Mouse (Mus musculus): ENCODE results near the gene Nop56. TPM values are rescaled to one million over a fixed set of nuclear protein-coding genes. Genes with fewer than 3 reads are reported as not detected.
A peak's percentile ranks its signal among the peaks of the same experiment; 100 is the strongest.

Nop56 gene
- polyA plus RNA-seq, 1 experiment from 2014 or later = 273 TPM

GRCm38 (mm10) chr2:130273732-130274131 is 498 bp upstream of the Nop56 start:
- Histone ChIP-seq H3K27ac (ENCODE audit: low read length) (peak overlapping the region; percentile 84), H3K4me1 (ENCODE audit: control insufficient read depth, insufficient read depth, low read length) (peaks cover 4% of the 10 kb centered on the region; the same call in 1 of the 2 replicates), H3K4me2 (replicated peaks; ENCODE audit: low read depth, low read length) (peak overlapping the region; percentile 73), H3K4me3 (ENCODE audit: low read depth, low read length) (peak overlapping the region; percentile 85), H3K27me3 (ENCODE audit: control insufficient read depth, insufficient read depth, low read length) (no peaks in the 10 kb centered on the region), H3K36me3 (ENCODE audit: control insufficient read depth, insufficient read depth, low read length) (peaks cover 34% of the 10 kb centered on the region), H3K9me3 (ENCODE audit: control insufficient read depth, low read depth, low read length) (no peaks in the 10 kb centered on the region), H3K9ac (replicated peaks; ENCODE audit: low read depth, low read length) (peak overlapping the region; percentile 86)
- ATAC-seq (ENCODE audit: insufficient number of reproducible peaks, insufficient read depth, low FRiP score, low read depth) = no peak
- 3% methylated on average over 14 of the region's 14 CpGs for WGBS

DNA sequence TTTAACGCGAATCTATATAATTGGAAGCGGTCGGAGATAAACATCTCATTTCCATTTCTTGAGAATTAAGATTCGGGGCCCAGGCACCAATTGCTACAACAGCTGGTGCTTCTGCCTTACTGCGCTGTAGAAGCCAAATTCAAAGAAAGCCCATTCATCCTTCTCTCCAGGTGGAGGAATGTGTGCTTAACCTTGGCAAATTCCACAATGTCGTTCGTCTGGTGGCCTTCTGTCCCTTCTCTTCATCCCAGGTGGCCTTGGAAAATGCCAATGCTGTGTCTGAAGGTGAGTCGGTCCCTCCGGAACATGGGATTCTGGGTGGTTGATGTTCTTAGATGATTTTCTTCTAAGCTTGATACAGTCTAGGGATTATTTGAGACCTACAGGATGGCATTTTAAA is 632 bp downstream of the Nop56 start:
- peak overlapping the region; percentile 84 for H3K27ac ChIP-seq (ENCODE audit: low read length)
- ATAC-seq (ENCODE audit: insufficient number of reproducible peaks, insufficient read depth, low FRiP score, low read depth) = no peak
- under 1% methylated on average over 10 of the region's 10 CpGs for WGBS

DNA sequence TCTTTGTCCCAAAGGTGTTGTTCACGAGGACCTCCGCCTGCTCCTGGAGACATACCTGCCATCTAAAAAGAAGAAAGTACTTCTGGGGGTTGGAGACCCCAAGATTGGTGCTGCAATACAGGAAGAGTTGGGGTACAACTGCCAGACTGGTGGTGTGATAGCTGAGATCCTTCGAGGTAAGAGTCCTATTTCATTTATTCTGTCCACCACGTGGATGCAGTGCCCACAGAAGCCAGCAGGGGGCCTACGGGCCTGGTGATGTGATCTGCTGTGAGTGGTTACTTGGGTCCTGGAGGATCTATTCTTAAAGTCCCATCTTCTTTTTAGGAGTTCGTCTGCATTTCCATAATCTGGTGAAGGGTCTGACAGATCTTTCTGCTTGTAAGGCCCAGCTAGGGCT is 1.4 kb downstream of the Nop56 start:
- H3K9ac ChIP-seq (replicated peaks; ENCODE audit: low read depth, low read length) = no peak overlapping the region
- peaks cover 50% of the 10 kb centered on the region for H3K36me3 ChIP-seq (ENCODE audit: control insufficient read depth, insufficient read depth, low read length)
- 51% methylated on average over 6 of the region's 6 CpGs for WGBS
- H3K27me3 ChIP-seq (ENCODE audit: control insufficient read depth, insufficient read depth, low read length) = no peaks in the 10 kb centered on the region
- H3K4me2 ChIP-seq (replicated peaks; ENCODE audit: low read depth, low read length) = peak overlapping the region; percentile 63
- H3K27ac ChIP-seq (ENCODE audit: low read length) = no peak overlapping the region
- H3K4me1 ChIP-seq (ENCODE audit: control insufficient read depth, insufficient read depth, low read length) = peaks cover 4% of the 10 kb centered on the region; the same call in 1 of the 2 replicates
- ATAC-seq (ENCODE audit: insufficient number of reproducible peaks, insufficient read depth, low FRiP score, low read depth) = no peak
- H3K4me3 ChIP-seq (ENCODE audit: low read depth, low read length) = peak overlapping the region; percentile 85
- H3K9me3 ChIP-seq (ENCODE audit: control insufficient read depth, low read depth, low read length) = no peaks in the 10 kb centered on the region

More for the DNA sequence above, 632 bp downstream of the Nop56 start:
- H3K9me3 ChIP-seq (ENCODE audit: control insufficient read depth, low read depth, low read length) = no peaks in the 10 kb centered on the region
- peak overlapping the region; percentile 85 for H3K4me3 ChIP-seq (ENCODE audit: low read depth, low read length)
- peak overlapping the region; percentile 63 for H3K4me2 ChIP-seq (replicated peaks; ENCODE audit: low read depth, low read length)
- H3K4me1 ChIP-seq (ENCODE audit: control insufficient read depth, insufficient read depth, low read length) = peaks cover 4% of the 10 kb centered on the region; the same call in 1 of the 2 replicates
- peaks cover 42% of the 10 kb centered on the region for H3K36me3 ChIP-seq (ENCODE audit: control insufficient read depth, insufficient read depth, low read length)
- no peaks in the 10 kb centered on the region for H3K27me3 ChIP-seq (ENCODE audit: control insufficient read depth, insufficient read depth, low read length)
- H3K9ac ChIP-seq (replicated peaks; ENCODE audit: low read depth, low read length) = peak overlapping the region; percentile 87

DNA sequence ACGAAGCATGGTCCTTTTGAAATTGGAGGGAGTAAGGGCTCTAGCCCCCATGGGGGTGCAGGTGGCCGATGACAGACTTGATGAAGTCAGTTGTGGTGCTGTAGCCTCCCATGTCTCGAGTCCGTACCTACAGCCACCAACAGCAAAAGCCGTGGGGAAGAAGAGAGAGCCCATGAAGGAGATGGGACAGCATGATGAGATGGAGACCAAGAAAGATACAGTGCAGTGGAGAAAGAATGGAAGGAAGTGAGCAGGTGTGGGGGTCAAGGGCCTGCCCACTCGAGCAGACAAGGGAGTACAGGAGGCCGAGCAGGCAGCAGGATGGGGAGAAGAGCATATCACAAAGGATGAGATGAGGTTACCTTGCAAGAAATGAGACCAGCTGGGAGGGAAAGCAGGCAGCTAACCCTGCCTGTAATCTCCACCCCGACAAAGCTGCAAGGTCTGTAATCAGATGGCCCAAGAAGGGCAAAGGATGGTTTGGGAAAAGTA is 5.4 kb downstream of the Nop56 start:
- Histone ChIP-seq H3K4me1 (ENCODE audit: control insufficient read depth, insufficient read depth, low read length) (peaks cover 7% of the 10 kb centered on the region; the same call in 1 of the 2 replicates), H3K9ac (replicated peaks; ENCODE audit: low read depth, low read length) (no peak overlapping the region), H3K9me3 (ENCODE audit: control insufficient read depth, low read depth, low read length) (no peaks in the 10 kb centered on the region), H3K4me3 (ENCODE audit: low read depth, low read length) (no peak overlapping the region), H3K27me3 (ENCODE audit: control insufficient read depth, insufficient read depth, low read length) (no peaks in the 10 kb centered on the region), H3K4me2 (replicated peaks; ENCODE audit: low read depth, low read length) (no peak overlapping the region), H3K27ac (ENCODE audit: low read length) (no peak overlapping the region), H3K36me3 (ENCODE audit: control insufficient read depth, insufficient read depth, low read length) (peaks cover 59% of the 10 kb centered on the region)
- 47% methylated on average over 8 of the region's 8 CpGs for WGBS
- no peak for ATAC-seq (ENCODE audit: insufficient number of reproducible peaks, insufficient read depth, low FRiP score, low read depth)

- Histone ChIP-seq H3K9ac (replicated peaks; ENCODE audit: low read depth, low read length) (no peak overlapping the region), H3K27me3 (ENCODE audit: control insufficient read depth, insufficient read depth, low read length) (no peaks in the 10 kb centered on the region), H3K27ac (ENCODE audit: low read length) (no peak overlapping the region), H3K36me3 (ENCODE audit: control insufficient read depth, insufficient read depth, low read length) (peaks cover 59% of the 10 kb centered on the region), H3K9me3 (ENCODE audit: control insufficient read depth, low read depth, low read length) (no peaks in the 10 kb centered on the region), H3K4me1 (ENCODE audit: control insufficient read depth, insufficient read depth, low read length) (peaks cover 9% of the 10 kb centered on the region; the same call in 1 of the 2 replicates), H3K4me2 (replicated peaks; ENCODE audit: low read depth, low read length) (no peak overlapping the region), H3K4me3 (ENCODE audit: low read depth, low read length) (no peak overlapping the region)
- WGBS = 61% methylated on average over 7 of the region's 7 CpGs
- no peak for ATAC-seq (ENCODE audit: insufficient number of reproducible peaks, insufficient read depth, low FRiP score, low read depth)
Observed at GRCm38 (mm10) chr2:130280224-130280623, 6.0 kb downstream of the Nop56 start.

- 81% methylated on average over 4 of the region's 4 CpGs for WGBS
- no peak overlapping the region for H3K4me2 ChIP-seq (replicated peaks; ENCODE audit: low read depth, low read length)
Observed at GRCm38 (mm10) chr2:130280818-130281217, 6.6 kb downstream of the Nop56 start.

GRCm38 (mm10) chr2:130283854-130284654 is 9.8 kb downstream of the Nop56 start, which contains the start of gene Idh3b:
Idh3b (minus strand) TSS chr2:130284547.
- ATAC-seq (ENCODE audit: insufficient number of reproducible peaks, insufficient read depth, low FRiP score, low read depth) = peak; percentile 90
- Histone ChIP-seq H3K27me3 (ENCODE audit: control insufficient read depth, insufficient read depth, low read length) (no peaks in the 10 kb centered on the region), H3K9me3 (ENCODE audit: control insufficient read depth, low read depth, low read length) (no peaks in the 10 kb centered on the region), H3K4me2 (replicated peaks; ENCODE audit: low read depth, low read length) (peak within 1 kb of the TSS; percentile 91), H3K9ac (replicated peaks; ENCODE audit: low read depth, low read length) (peak within 1 kb of the TSS; percentile 80), H3K4me3 (ENCODE audit: low read depth, low read length) (peak within 1 kb of the TSS; percentile 95), H3K27ac (ENCODE audit: low read length) (peak within 1 kb of the TSS; percentile 71), H3K4me1 (ENCODE audit: control insufficient read depth, insufficient read depth, low read length) (peaks cover 9% of the 10 kb centered on the region; the same call in 1 of the 2 replicates), H3K36me3 (ENCODE audit: control insufficient read depth, insufficient read depth, low read length) (peaks cover 25% of the 10 kb centered on the region)
- under 1% methylated on average over 51 of the region's 51 CpGs for whole genome bisulfite sequencing

More at GRCm38 (mm10) chr2:130280818-130281217, 6.6 kb downstream of the Nop56 start:
- Histone ChIP-seq H3K9me3 (ENCODE audit: control insufficient read depth, low read depth, low read length) (no peaks in the 10 kb centered on the region), H3K4me1 (ENCODE audit: control insufficient read depth, insufficient read depth, low read length) (peaks cover 9% of the 10 kb centered on the region; the same call in 1 of the 2 replicates), H3K27me3 (ENCODE audit: control insufficient read depth, insufficient read depth, low read length) (no peaks in the 10 kb centered on the region), H3K27ac (ENCODE audit: low read length) (no peak overlapping the region), H3K9ac (replicated peaks; ENCODE audit: low read depth, low read length) (no peak overlapping the region), H3K36me3 (ENCODE audit: control insufficient read depth, insufficient read depth, low read length) (peaks cover 54% of the 10 kb centered on the region), H3K4me3 (ENCODE audit: low read depth, low read length) (no peak overlapping the region)
- ATAC-seq (ENCODE audit: insufficient number of reproducible peaks, insufficient read depth, low FRiP score, low read depth) = no peak

DNA sequence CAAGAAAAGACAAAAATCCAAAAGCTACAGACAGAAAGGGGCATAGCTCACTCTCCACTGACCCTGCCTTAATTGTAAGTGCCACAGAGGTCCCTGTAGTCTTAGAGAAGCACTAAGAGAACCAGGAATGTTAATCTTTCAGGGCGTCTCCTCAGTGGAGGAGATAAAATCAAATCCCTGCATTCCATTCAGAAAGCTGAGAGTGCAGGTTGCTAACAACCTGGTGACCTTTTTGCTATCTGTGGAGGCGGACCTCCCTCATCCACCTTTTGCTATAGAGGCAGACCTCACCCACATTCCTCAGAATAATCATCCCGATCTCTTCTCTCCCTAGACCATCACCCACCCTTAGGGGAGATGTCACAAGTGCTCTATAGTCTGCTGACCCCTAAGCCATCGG is 14.9 kb downstream of the Nop56 start:
- no peak overlapping the region for H3K27ac ChIP-seq (ENCODE audit: low read length)
- ATAC-seq (ENCODE audit: insufficient number of reproducible peaks, insufficient read depth, low FRiP score, low read depth) = no peak
- no peak overlapping the region for H3K9ac ChIP-seq (replicated peaks; ENCODE audit: low read depth, low read length)
- no peaks in the 10 kb centered on the region for H3K36me3 ChIP-seq (ENCODE audit: control insufficient read depth, insufficient read depth, low read length)
- WGBS = 43% methylated on average over 4 of the region's 4 CpGs
- no peak overlapping the region for H3K4me3 ChIP-seq (ENCODE audit: low read depth, low read length)
- no peaks in the 10 kb centered on the region for H3K9me3 ChIP-seq (ENCODE audit: control insufficient read depth, low read depth, low read length)
- no peaks in the 10 kb centered on the region for H3K27me3 ChIP-seq (ENCODE audit: control insufficient read depth, insufficient read depth, low read length)
- 0 out of 2 replicates have a peak, but pooled peaks cover 3% of the 10 kb centered on the region for H3K4me1 ChIP-seq (ENCODE audit: control insufficient read depth, insufficient read depth, low read length)
- H3K4me2 ChIP-seq (replicated peaks; ENCODE audit: low read depth, low read length) = no peak overlapping the region
